Mouse (Mus musculus) stomach, postnatal 0 days (tissue): ENCODE results near the gene Grin2d.

Experiments
- CTCF ChIP-seq: IDR thresholded peaks from 2 replicates; pipeline ENCODE4 v1.5.1; 2016; ENCODE audit warnings: antibody characterized with exemption, low read depth, mild to moderate bottlenecking, moderate library complexity
- EP300 ChIP-seq: optimal IDR thresholded peaks from 2 replicates; pipeline ENCODE3; 2016; ENCODE audit warnings: antibody characterized with exemption

DNA sequence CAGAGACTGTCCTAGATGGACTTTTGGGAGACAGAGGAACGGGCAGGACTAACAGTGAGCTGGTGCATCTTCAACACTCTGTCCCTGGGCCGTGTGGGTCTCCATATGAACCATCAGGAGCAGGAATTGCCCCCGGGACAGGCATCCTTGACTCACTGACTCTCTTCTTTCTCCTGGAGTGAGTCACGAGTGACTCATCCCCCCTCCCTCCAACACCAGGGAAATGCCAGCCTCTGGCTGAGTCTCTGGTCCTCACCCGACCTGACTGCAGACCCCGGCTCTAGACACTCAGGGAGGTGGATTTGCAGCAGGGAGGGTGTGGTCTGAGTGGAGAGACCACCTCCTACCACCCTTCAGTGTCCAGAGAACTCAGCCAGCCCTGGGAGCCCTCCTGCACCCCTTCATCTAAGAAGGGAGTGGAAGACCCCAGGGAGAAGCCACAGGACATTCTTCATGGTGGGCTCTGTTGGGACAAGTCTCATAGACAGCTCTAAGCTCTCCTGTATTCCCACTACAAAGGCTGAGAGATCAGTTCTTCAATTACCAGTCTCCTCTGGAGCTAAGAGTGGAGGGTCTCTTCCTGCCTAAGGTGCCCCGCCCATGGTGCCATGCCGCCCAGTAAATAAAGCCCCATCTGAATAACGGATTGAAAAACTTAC is 42.5 kb upstream of the Grin2d start:
- no peak for TF ChIP-seq CTCF
- TF ChIP-seq EP300 = no peak
